Mouse (Mus musculus) heart, postnatal 0 days (tissue): Measurements from ENCODE around the gene Atoh1. TPM values are rescaled to one million over a fixed set of nuclear protein-coding genes. Genes with fewer than 3 reads are reported as not detected.

ENCODE experiments used
- ATAC-seq: fragments of 200-750 bp; cut with Nextera tagmentation; 2 replicates; pipeline ENCODE4 v1.8.0; 2017; ENCODE audit warnings: low read depth, moderate number of reproducible peaks, moderate library complexity; ENCODE audit not compliant: insufficient read depth
- DNase-seq: peaks from one replicate; pipeline ENCODE4 v3.0.0-alpha.2; 2016; ENCODE audit warnings: low spot score
- H3K27ac ChIP-seq: fragments of 300-500 bp; sonication (generic); 2 replicates; pipeline ENCODE4 v1.5.1; 2014; ENCODE audit warnings: low read depth, mild to moderate bottlenecking
- H3K27me3 ChIP-seq: fragments of 300-500 bp; sonication (generic); 2 replicates; pipeline ENCODE4 v1.6.1; 2014; ENCODE audit warnings: low read length, mixed read lengths; ENCODE audit not compliant: control insufficient read depth, insufficient read depth
- H3K36me3 ChIP-seq: fragments of 300-500 bp; sonication (generic); replicated peaks from 2 replicates; pipeline ENCODE4 v1.6.1; 2014; ENCODE audit warnings: low read length, mixed read lengths; ENCODE audit not compliant: control insufficient read depth, insufficient read depth
- H3K4me1 ChIP-seq: fragments of 300-500 bp; sonication (generic); 2 replicates; pipeline ENCODE4 v1.6.1; 2014; ENCODE audit warnings: antibody characterized with exemption; ENCODE audit not compliant: control insufficient read depth, insufficient read depth
- H3K4me2 ChIP-seq: fragments of 300-500 bp; sonication (generic); 2 replicates; pipeline ENCODE4 v1.6.1; 2014; ENCODE audit warnings: low read depth, mild to moderate bottlenecking, low read length, moderate library complexity
- H3K4me3 ChIP-seq: fragments of 300-500 bp; sonication (generic); 2 replicates; pipeline ENCODE4 v1.5.1; 2014; ENCODE audit warnings: low read depth, low read length
- H3K9ac ChIP-seq: fragments of 300-500 bp; sonication (generic); replicated peaks from 2 replicates; pipeline ENCODE4 v1.6.1; 2014; ENCODE audit warnings: low read depth, low read length, mixed read lengths
- H3K9me3 ChIP-seq: fragments of 300-500 bp; sonication (generic); replicated peaks from 2 replicates; pipeline ENCODE4 v1.6.1; 2016; ENCODE audit warnings: low read length; ENCODE audit not compliant: control insufficient read depth
- CTCF ChIP-seq: IDR thresholded peaks from 2 replicates; pipeline ENCODE4 v1.5.1; 2016; ENCODE audit warnings: antibody characterized with exemption, control low read depth, low read depth
- EP300 ChIP-seq: IDR thresholded peaks from 2 replicates; pipeline ENCODE4 v1.6.1; 2016; ENCODE audit warnings: antibody characterized with exemption, low read depth
- WGBS: fragments of 180-500 bp; shearing (Covaris S2); extraction: QIAGEN DNeasy Blood & Tissue Kit; methylation state at CpG from one replicate; pipeline ENCODE4 v1.1.7; 2014; 5-methylcytosine and 5-hydroxymethylcytosine counted together
- polyA plus RNA-seq: library from polyadenylated mRNA; unstranded; fragments of >200 nt; fragmentation: Nextera tagmentation; extraction: Ambion mirVana; gene quantifications from 2 replicates; pipeline ENCODE4 v1.2.1, GENCODE M21; 2015
- total RNA-seq: library from RNA; depleted of rRNA; stranded (reverse); fragments of >200 nt; gene quantifications from 2 replicates; pipeline ENCODE4 v1.2.3, GENCODE M21; 2014; ENCODE audit warnings: low replicate concordance

Gene Atoh1
- total and polyA plus RNA-seq, 2 experiments from 2014 or later: not detected

DNA sequence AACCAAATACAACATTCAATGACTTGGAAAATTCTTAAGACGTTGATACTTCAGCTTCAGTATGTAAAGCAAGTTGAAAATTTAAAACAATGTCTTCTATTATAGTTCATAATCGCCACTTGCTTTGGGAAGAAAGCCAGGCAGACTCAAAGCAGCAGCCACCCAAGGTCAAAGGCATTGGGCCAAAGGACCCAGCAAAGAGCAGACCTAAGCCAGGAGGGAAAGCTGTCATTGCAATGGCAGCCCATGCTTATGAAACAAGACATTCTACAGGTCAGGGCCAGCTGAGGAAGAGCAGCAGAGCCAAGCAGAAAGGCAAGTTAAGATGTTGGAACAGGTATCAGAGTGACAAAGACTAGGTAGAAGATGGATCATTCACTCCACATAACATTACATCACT is 25.3 kb upstream of the Atoh1 start:
- DNase-seq (no peak), ATAC-seq (no peak)
- 62% methylated on average over 2 of the region's 2 CpGs for WGBS
- Histone ChIP-seq H3K4me3 (no peak overlapping the region), H3K9me3 (no peaks in the 10 kb centered on the region), H3K4me2 (no peak overlapping the region), H3K36me3 (no peaks in the 10 kb centered on the region), H3K27ac (no peak overlapping the region), H3K4me1 (no peaks in the 10 kb centered on the region), H3K27me3 (no peaks in the 10 kb centered on the region), H3K9ac (no peak overlapping the region)
- TF ChIP-seq EP300 (no peak), CTCF (no peak)

DNA sequence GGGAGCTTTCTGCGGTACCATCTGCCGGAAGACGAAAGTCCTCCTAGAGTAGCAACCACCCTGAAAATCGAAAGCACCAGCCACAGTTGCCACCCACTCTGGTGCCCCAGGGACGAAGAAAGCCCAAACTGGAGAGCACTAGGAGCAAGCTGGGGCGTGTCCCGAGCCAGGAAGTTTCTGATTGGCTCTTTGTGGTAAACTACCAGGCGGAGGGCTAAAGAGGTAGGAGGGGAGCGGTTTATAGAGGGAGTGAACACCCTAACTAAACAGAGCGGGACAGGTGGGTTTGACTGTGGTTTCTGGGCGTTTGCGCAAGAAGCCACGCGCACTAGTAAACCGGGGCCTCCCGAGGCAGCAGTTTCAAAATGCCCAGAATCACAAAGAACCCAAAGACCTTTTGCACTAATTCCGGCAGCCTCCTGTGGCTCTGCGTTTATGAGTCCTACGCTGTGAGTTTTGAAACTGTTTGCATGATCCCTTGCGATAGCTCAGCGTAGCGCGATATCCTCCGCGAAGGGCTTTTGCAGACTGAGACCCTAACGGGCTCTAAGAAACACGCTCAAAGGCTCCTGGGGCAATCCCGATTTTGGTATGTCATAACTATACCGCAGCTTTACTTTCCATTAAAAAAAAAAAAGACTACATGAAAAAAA is 1.0 kb upstream of the Atoh1 start:
- Histone ChIP-seq H3K9ac (no peak overlapping the region), H3K27ac (no peak overlapping the region), H3K4me3 (peak overlapping the region; percentile 54), H3K4me1 (no peaks in the 10 kb centered on the region; the same call in 1 of the 2 replicates), H3K9me3 (no peaks in the 10 kb centered on the region), H3K36me3 (no peaks in the 10 kb centered on the region), H3K4me2 (peak overlapping the region; percentile 87), H3K27me3 (peaks cover 58% of the 10 kb centered on the region)
- WGBS: under 1% methylated on average over 29 of the region's 29 CpGs
- ATAC-seq (peak; percentile 53), DNase-seq (no peak)
- TF ChIP-seq EP300 (no peak), CTCF (no peak)

DNA sequence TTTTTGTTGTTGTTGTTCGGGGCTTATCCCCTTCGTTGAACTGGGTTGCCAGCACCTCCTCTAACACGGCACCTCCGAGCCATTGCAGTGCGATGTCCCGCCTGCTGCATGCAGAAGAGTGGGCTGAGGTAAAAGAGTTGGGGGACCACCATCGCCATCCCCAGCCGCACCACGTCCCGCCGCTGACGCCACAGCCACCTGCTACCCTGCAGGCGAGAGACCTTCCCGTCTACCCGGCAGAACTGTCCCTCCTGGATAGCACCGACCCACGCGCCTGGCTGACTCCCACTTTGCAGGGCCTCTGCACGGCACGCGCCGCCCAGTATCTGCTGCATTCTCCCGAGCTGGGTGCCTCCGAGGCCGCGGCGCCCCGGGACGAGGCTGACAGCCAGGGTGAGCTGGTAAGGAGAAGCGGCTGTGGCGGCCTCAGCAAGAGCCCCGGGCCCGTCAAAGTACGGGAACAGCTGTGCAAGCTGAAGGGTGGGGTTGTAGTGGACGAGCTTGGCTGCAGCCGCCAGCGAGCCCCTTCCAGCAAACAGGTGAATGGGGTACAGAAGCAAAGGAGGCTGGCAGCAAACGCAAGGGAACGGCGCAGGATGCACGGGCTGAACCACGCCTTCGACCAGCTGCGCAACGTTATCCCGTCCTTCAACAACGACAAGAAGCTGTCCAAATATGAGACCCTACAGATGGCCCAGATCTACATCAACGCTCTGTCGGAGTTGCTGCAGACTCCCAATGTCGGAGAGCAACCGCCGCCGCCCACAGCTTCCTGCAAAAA is 496 bp downstream of the Atoh1 start:
- no peaks in the 10 kb centered on the region for H3K9me3 ChIP-seq
- no peak overlapping the region for H3K27ac ChIP-seq
- peak; percentile 6 for DNase-seq
- no peak for TF ChIP-seq CTCF
- no peak for TF ChIP-seq EP300
- H3K9ac ChIP-seq: no peak overlapping the region
- H3K4me1 ChIP-seq: no peaks in the 10 kb centered on the region; the same call in 1 of the 2 replicates
- ATAC-seq: peak; percentile 59
- peak overlapping the region; percentile 54 for H3K4me3 ChIP-seq
- peaks cover 73% of the 10 kb centered on the region for H3K27me3 ChIP-seq
- H3K4me2 ChIP-seq: peak overlapping the region; percentile 87
- no peaks in the 10 kb centered on the region for H3K36me3 ChIP-seq
- WGBS: under 1% methylated on average over 53 of the region's 53 CpGs

DNA sequence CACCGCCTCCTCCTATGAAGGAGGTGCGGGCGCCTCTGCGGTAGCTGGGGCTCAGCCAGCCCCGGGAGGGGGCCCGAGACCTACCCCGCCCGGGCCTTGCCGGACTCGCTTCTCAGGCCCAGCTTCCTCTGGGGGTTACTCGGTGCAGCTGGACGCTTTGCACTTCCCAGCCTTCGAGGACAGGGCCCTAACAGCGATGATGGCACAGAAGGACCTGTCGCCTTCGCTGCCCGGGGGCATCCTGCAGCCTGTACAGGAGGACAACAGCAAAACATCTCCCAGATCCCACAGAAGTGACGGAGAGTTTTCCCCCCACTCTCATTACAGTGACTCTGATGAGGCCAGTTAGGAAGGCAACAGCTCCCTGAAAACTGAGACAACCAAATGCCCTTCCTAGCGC is 1.1 kb downstream of the Atoh1 start:
- Histone ChIP-seq H3K9ac (no peak overlapping the region), H3K4me3 (peak overlapping the region; percentile 54), H3K4me2 (peak overlapping the region; percentile 87), H3K27ac (no peak overlapping the region), H3K27me3 (peaks cover 79% of the 10 kb centered on the region), H3K9me3 (no peaks in the 10 kb centered on the region), H3K36me3 (no peaks in the 10 kb centered on the region), H3K4me1 (no peaks in the 10 kb centered on the region; the same call in 1 of the 2 replicates)
- DNase-seq (no peak), ATAC-seq (no peak)
- TF ChIP-seq CTCF: no peak
- TF ChIP-seq EP300: no peak
- 2% methylated on average over 19 of the region's 19 CpGs for WGBS

DNA sequence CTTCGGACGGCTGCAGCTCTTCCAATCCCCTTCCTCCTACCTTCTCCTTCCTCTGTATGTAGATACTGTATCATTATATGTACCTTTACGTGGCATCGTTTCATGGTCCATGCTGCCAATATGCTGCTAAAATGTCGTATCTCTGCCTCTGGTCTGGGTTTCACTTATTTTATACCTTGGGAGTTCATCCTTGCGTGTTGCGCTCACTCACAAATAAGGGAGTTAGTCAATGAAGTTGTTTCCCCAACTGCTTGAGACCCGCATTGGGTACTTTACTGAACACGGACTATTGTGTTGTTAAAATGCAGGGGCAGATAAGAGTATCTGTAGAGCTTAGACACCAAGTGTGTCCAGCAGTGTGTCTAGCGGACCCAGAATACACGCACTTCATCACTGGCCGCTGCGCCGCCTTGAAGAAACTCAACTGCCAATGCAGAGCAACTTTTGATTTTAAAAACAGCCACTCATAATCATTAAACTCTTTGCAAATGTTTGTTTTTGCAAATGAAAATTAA is 1.6 kb downstream of the Atoh1 start:
- Histone ChIP-seq H3K4me2 (no peak overlapping the region), H3K36me3 (no peaks in the 10 kb centered on the region), H3K4me1 (no peaks in the 10 kb centered on the region; the same call in 1 of the 2 replicates), H3K27ac (no peak overlapping the region), H3K9me3 (no peaks in the 10 kb centered on the region), H3K9ac (no peak overlapping the region), H3K27me3 (peaks cover 85% of the 10 kb centered on the region), H3K4me3 (no peak overlapping the region)
- TF ChIP-seq EP300 (no peak), CTCF (no peak)
- 7% methylated on average over 14 of the region's 14 CpGs for WGBS
- DNase-seq: no peak
- ATAC-seq: no peak
